Mouse (Mus musculus) midbrain, postnatal 0 days (tissue): ENCODE results near the gene Igdcc4. TPM values are rescaled to one million over a fixed set of nuclear protein-coding genes. Genes with fewer than 3 reads are reported as not detected.

Experiments
- ATAC-seq: fragments of 200-750 bp; cut with Nextera tagmentation; 2 replicates; pipeline ENCODE4 v1.8.0; 2017; ENCODE audit warnings: moderate number of reproducible peaks, mild to moderate bottlenecking, moderate TSS enrichment, moderate library complexity; ENCODE audit not compliant: low FRiP score
- DNase-seq: peaks from one replicate; pipeline ENCODE4 v3.0.0-alpha.2; 2015; ENCODE audit warnings: low spot score
- H3K27ac ChIP-seq: fragments of 300-500 bp; sonication (generic); 2 replicates; pipeline ENCODE4 v1.5.1; 2014; ENCODE audit warnings: low read depth, mild to moderate bottlenecking, low read length, mixed read lengths
- H3K27me3 ChIP-seq: fragments of 300-500 bp; sonication (generic); 2 replicates; pipeline ENCODE4 v1.6.1; 2014; ENCODE audit warnings: low read length, control low read depth, mixed read lengths; ENCODE audit not compliant: insufficient read depth
- H3K36me3 ChIP-seq: fragments of 300-500 bp; sonication (generic); 2 replicates; pipeline ENCODE4 v1.6.1; 2014; ENCODE audit warnings: low read length, control low read depth, mixed read lengths; ENCODE audit not compliant: insufficient read depth
- H3K4me1 ChIP-seq: fragments of 300-500 bp; sonication (generic); 2 replicates; pipeline ENCODE4 v1.6.1; 2014; ENCODE audit warnings: mild to moderate bottlenecking, control low read depth, antibody characterized with exemption, low read length, mixed read lengths; ENCODE audit not compliant: insufficient read depth
- H3K4me2 ChIP-seq: fragments of 300-500 bp; sonication (generic); 2 replicates; pipeline ENCODE4 v1.6.1; 2014; ENCODE audit warnings: low read depth, mild to moderate bottlenecking, low read length, mixed read lengths; ENCODE audit not compliant: poor library complexity, severe bottlenecking
- H3K4me3 ChIP-seq: fragments of 300-500 bp; sonication (generic); 2 replicates; pipeline ENCODE4 v1.5.1; 2014; ENCODE audit warnings: low read depth, mild to moderate bottlenecking, low read length, moderate library complexity
- H3K9ac ChIP-seq: fragments of 300-500 bp; sonication (generic); replicated peaks from 2 replicates; pipeline ENCODE4 v1.6.1; 2014; ENCODE audit warnings: mild to moderate bottlenecking, low read length, moderate library complexity, mixed read lengths; ENCODE audit not compliant: poor library complexity, severe bottlenecking
- H3K9me3 ChIP-seq: fragments of 300-500 bp; sonication (generic); 2 replicates; pipeline ENCODE4 v1.6.1; 2016; ENCODE audit warnings: low read length, control low read depth
- CTCF ChIP-seq: IDR thresholded peaks from 2 replicates; pipeline ENCODE4 v1.5.1; 2016; ENCODE audit warnings: antibody characterized with exemption, mild to moderate bottlenecking
- WGBS: fragments of 180-500 bp; shearing (Covaris S2); extraction: QIAGEN DNeasy Blood & Tissue Kit; methylation state at CpG from one replicate; pipeline ENCODE4 v1.1.7; 2014; 5-methylcytosine and 5-hydroxymethylcytosine counted together
- polyA plus RNA-seq: library from polyadenylated mRNA; unstranded; fragments of >200 nt; fragmentation: Nextera tagmentation; extraction: Ambion mirVana; gene quantifications from 2 replicates; pipeline ENCODE4 v1.2.1, GENCODE M21; 2015
- total RNA-seq: library from RNA; depleted of rRNA; stranded (reverse); fragments of >200 nt; gene quantifications from 2 replicates; pipeline ENCODE4 v1.2.3, GENCODE M21; 2014

The Igdcc4 gene
- total and polyA plus RNA-seq, 2 experiments from 2014 or later = 11.9 to 52.9 TPM

- ATAC-seq (no peak), DNase-seq (no peak)
- no peak overlapping the region for H3K9ac ChIP-seq
- H3K4me2 ChIP-seq = no peak overlapping the region
- TF ChIP-seq CTCF = no peak
- 0 out of 2 replicates have a peak, but pooled peaks cover 3% of the 10 kb centered on the region for H3K4me1 ChIP-seq
- H3K27me3 ChIP-seq = no peaks in the 10 kb centered on the region
- no peaks in the 10 kb centered on the region for H3K9me3 ChIP-seq
- 99% methylated on average over 4 of the region's 4 CpGs for WGBS
- H3K27ac ChIP-seq = no peak overlapping the region
- H3K4me3 ChIP-seq = no peak overlapping the region
- no peaks in the 10 kb centered on the region for H3K36me3 ChIP-seq
Observed at GRCm38 (mm10) chr9:65106821-65107220, 5.5 kb downstream of the Igdcc4 start.

DNA sequence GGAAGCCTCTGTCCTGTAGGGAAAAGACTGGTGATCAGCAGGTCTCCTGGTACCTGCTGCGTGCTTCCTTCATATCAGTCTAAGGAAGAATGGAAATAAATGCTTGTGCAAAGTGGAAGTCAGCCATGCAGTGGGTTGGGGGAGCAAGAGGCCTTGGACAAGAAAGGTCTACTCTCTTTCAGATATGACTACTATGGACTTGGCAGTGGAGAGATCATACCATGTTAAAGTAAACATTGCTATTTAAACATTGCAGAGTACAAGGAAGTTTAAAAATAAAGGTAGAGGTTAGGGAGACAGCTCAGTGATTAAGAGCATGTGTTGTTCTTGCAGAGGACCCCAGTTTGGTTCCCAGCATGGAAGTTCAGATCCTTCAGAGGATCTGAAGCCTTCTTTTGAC, 6.6 kb downstream of the Igdcc4 start:
- TF ChIP-seq CTCF = no peak
- Histone ChIP-seq H3K4me2 (no peak overlapping the region), H3K27me3 (no peaks in the 10 kb centered on the region), H3K4me1 (0 out of 2 replicates have a peak, but pooled peaks cover under 1% of the 10 kb centered on the region), H3K9me3 (no peaks in the 10 kb centered on the region), H3K4me3 (no peak overlapping the region), H3K9ac (no peak overlapping the region), H3K27ac (no peak overlapping the region), H3K36me3 (no peaks in the 10 kb centered on the region)
- ATAC-seq (no peak), DNase-seq (no peak)
- 97% methylated on average over 1 of the region's 1 CpGs for WGBS

- Histone ChIP-seq H3K4me3 (no peak overlapping the region), H3K9ac (no peak overlapping the region), H3K27ac (peak overlapping the region; percentile 57; the same call in 1 of the 2 replicates), H3K27me3 (no peaks in the 10 kb centered on the region), H3K36me3 (peaks cover 5% of the 10 kb centered on the region; the same call in 1 of the 2 replicates), H3K4me2 (peak overlapping the region; percentile 7; the same call in 1 of the 2 replicates), H3K4me1 (no peaks in the 10 kb centered on the region), H3K9me3 (no peaks in the 10 kb centered on the region)
- WGBS = 14% methylated on average over 24 of the region's 24 CpGs
- TF ChIP-seq CTCF = no peak
- peak; percentile 85 for DNase-seq
- peak; percentile 69 for ATAC-seq
Observed at GRCm38 (mm10) chr9:65109132-65110072, 8.1 kb downstream of the Igdcc4 start.

DNA sequence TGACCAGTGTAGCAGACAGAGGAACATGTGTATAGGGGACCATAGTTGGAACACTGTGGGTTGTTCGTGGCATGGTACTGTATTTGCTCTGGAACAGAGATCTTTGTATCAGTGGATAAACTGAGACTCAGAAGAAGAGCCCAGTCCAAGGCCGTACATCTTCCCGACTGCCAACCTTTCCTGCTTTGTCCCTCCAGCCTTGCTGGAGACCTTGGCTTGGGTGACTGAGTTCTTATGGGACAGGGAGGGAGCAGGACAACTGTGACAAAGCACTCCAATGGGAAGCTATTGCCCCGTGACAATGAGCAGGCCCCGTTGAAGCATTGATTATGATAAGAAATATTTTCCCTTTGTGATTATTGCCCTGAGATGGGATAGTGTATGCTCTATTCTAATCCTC, 10.4 kb downstream of the Igdcc4 start:
- no peak for DNase-seq
- Histone ChIP-seq H3K27me3 (no peaks in the 10 kb centered on the region), H3K9ac (no peak overlapping the region), H3K9me3 (no peaks in the 10 kb centered on the region), H3K4me1 (no peaks in the 10 kb centered on the region), H3K27ac (no peak overlapping the region), H3K4me3 (no peak overlapping the region), H3K4me2 (no peak overlapping the region), H3K36me3 (peaks cover 7% of the 10 kb centered on the region; the same call in 1 of the 2 replicates)
- ATAC-seq = no peak
- 88% methylated on average over 5 of the region's 5 CpGs for WGBS
- TF ChIP-seq CTCF = no peak

GRCm38 (mm10) chr9:65113694-65114093, 12.4 kb downstream of the Igdcc4 start:
- no peaks in the 10 kb centered on the region for H3K27me3 ChIP-seq
- 94% methylated on average over 2 of the region's 2 CpGs for WGBS
- no peak for TF ChIP-seq CTCF
- no peaks in the 10 kb centered on the region for H3K4me1 ChIP-seq
- no peak overlapping the region for H3K4me2 ChIP-seq
- ATAC-seq (no peak), DNase-seq (no peak)
- peaks cover 19% of the 10 kb centered on the region for H3K36me3 ChIP-seq
- H3K27ac ChIP-seq = no peak overlapping the region
- no peak overlapping the region for H3K4me3 ChIP-seq
- no peaks in the 10 kb centered on the region for H3K9me3 ChIP-seq
- H3K9ac ChIP-seq = no peak overlapping the region

DNA sequence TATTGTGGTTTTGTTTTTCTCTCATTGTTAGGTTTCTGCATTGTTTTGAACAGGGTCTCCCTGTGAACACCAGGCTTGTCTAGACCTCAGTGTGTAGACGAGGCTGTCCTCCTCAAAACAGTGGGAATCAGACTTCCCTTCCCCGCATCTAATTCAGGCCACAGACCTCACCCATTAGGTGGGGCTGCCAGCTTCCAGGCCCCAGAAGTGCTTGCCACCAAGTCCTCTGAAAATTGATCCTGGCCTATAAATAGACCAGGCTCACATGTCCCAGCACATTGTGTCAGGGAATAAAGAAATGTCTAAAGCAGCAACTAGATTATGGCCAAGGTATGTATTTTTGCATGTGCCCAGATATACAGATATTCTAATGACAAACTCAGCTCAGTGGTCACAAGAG, 14.6 kb downstream of the Igdcc4 start:
- no peak overlapping the region for H3K9ac ChIP-seq
- H3K4me2 ChIP-seq = no peak overlapping the region
- no peak for TF ChIP-seq CTCF
- WGBS = 79% methylated on average over 2 of the region's 2 CpGs
- H3K36me3 ChIP-seq = peaks cover 27% of the 10 kb centered on the region
- H3K4me1 ChIP-seq = no peaks in the 10 kb centered on the region
- DNase-seq (no peak), ATAC-seq (no peak)
- no peak overlapping the region for H3K4me3 ChIP-seq
- H3K27ac ChIP-seq = no peak overlapping the region
- no peaks in the 10 kb centered on the region for H3K27me3 ChIP-seq
- no peaks in the 10 kb centered on the region for H3K9me3 ChIP-seq
